Mouse (Mus musculus) C2C12 (cell line): ENCODE measurements at regions not wholly inside any gene's neighbourhood (a gene's known extent, or its start where the extent isn't known, plus 50 kb on each side); places are given as distances from the start of the nearest gene placed in this dataset.

Experiments
- CEBPB ChIP-seq: IDR thresholded peaks from one replicate; pipeline ENCODE4 v1.6.1; 2011; ENCODE audit warnings: low read depth, mild to moderate bottlenecking, control low read depth, moderate library complexity
- CTCF ChIP-seq: IDR thresholded peaks from one replicate; pipeline ENCODE4 v1.5.1; 2011; ENCODE audit not compliant: control insufficient read depth, insufficient read depth, insufficient read length
- FOSL1 ChIP-seq: IDR thresholded peaks from one replicate; pipeline ENCODE4 v1.8.0; 2011; ENCODE audit warnings: mild to moderate bottlenecking, low read length; ENCODE audit not compliant: poor library complexity, insufficient read depth, severe bottlenecking
- MAX ChIP-seq: IDR thresholded peaks from one replicate; pipeline ENCODE4 v1.6.1; 2011; ENCODE audit warnings: mild to moderate bottlenecking, control low read depth
- MYOD1 ChIP-seq: IDR thresholded peaks from one replicate; pipeline ENCODE4 v1.6.1; 2011; ENCODE audit warnings: low read depth; ENCODE audit not compliant: control insufficient read depth, insufficient read length
- MYOG ChIP-seq: IDR thresholded peaks from one replicate; pipeline ENCODE4 v1.6.1; 2011; ENCODE audit not compliant: control insufficient read depth, insufficient read length; ENCODE audit errors: extremely low read depth

DNA sequence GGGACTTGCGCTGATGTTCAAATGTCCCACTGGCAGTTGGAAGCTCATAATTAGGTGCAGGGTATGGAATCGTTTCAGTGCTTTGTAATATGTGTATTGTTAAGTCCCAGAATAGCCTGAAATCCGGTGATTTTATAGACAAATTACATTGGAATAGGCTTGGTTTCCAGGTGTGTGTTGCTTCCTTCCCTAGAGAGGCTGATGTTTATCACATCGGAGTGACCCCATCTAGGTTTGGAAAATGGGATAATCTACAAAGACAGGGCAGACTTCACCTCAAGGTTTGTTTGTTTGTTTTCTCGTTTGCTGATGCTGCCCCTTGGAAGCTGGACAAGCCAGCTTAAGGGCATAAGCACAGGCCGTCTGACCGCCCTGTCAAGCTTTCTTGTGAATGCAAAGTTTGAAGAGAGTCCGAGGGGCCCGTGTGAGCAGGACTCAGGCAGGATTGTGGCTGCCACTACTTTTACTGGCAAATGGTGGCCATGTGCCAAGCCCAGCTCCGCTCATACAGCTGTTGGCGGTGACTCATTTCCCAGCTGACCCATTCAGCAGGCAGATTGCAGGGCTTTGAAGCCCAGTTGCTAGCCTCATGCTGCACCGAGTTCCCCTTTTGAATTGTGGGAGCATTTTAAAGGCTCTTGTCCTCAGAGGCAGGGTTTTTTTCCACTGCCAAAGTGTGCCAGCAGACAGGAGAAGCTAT lies 200.6 kb upstream of the Tgfbr2 start:
- TF ChIP-seq CTCF (no peak), MAX (peak; percentile 92), MYOG (no peak), CEBPB (no peak), MYOD1 (peak; percentile 95), FOSL1 (peak; percentile 85)
